Mouse (Mus musculus) heart, embryonic 11.5 days (tissue): ENCODE measurements around the gene Gabbr2. TPM values are rescaled to one million over a fixed set of nuclear protein-coding genes. Genes with fewer than 3 reads are reported as not detected.

Experiments
- ATAC-seq: fragments of 200-750 bp; cut with Nextera tagmentation; replicated peaks from 2 replicates; pipeline ENCODE4 v1.8.0; 2017; ENCODE audit warnings: moderate library complexity; ENCODE audit not compliant: insufficient number of reproducible peaks, low FRiP score, low TSS enrichment
- H3K27ac ChIP-seq: fragments of 300-500 bp; sonication (generic); 2 replicates; pipeline ENCODE4 v1.5.1; 2014; ENCODE audit warnings: mild to moderate bottlenecking, low read depth, low read length
- H3K27me3 ChIP-seq: fragments of 300-500 bp; sonication (generic); 2 replicates; pipeline ENCODE4 v1.6.1; 2014; ENCODE audit warnings: mild to moderate bottlenecking, low read length, mixed read lengths; ENCODE audit not compliant: control insufficient read depth, insufficient read depth
- H3K36me3 ChIP-seq: fragments of 300-500 bp; sonication (generic); 2 replicates; pipeline ENCODE4 v1.6.1; 2014; ENCODE audit warnings: mild to moderate bottlenecking, low read length, moderate library complexity, mixed read lengths; ENCODE audit not compliant: control insufficient read depth, insufficient read depth
- H3K4me1 ChIP-seq: fragments of 300-500 bp; sonication (generic); 2 replicates; pipeline ENCODE4 v1.6.1; 2014; ENCODE audit warnings: low read length; ENCODE audit not compliant: control insufficient read depth, insufficient read depth
- H3K4me2 ChIP-seq: fragments of 300-500 bp; sonication (generic); 2 replicates; pipeline ENCODE4 v1.6.1; 2014; ENCODE audit warnings: mild to moderate bottlenecking, moderate library complexity
- H3K4me3 ChIP-seq: fragments of 300-500 bp; sonication (generic); 2 replicates; pipeline ENCODE4 v1.5.1; 2014; ENCODE audit warnings: low read depth, low read length
- H3K9ac ChIP-seq: fragments of 300-500 bp; sonication (generic); 2 replicates; pipeline ENCODE4 v1.6.1; 2014; ENCODE audit warnings: mild to moderate bottlenecking, low read depth, low read length, moderate library complexity
- H3K9me3 ChIP-seq: fragments of 300-500 bp; sonication (generic); replicated peaks from 2 replicates; pipeline ENCODE4 v1.6.1; 2016; ENCODE audit warnings: low read length; ENCODE audit not compliant: control insufficient read depth
- WGBS: fragments of 180-500 bp; shearing (Covaris S2); extraction: QIAGEN DNeasy Blood & Tissue Kit; methylation state at CpG from one replicate; pipeline ENCODE4 v1.1.7; 2014; ENCODE audit not compliant: insufficient replicate concordance; 5-methylcytosine and 5-hydroxymethylcytosine counted together
- polyA plus RNA-seq: library from polyadenylated mRNA; unstranded; fragments of >200 nt; fragmentation: Nextera tagmentation; extraction: Ambion mirVana; gene quantifications from 2 replicates; pipeline ENCODE4 v1.2.1, GENCODE M21; 2014

Gabbr2 gene
- polyA plus RNA-seq, 1 experiment from 2014 or later = 0.13 TPM

DNA sequence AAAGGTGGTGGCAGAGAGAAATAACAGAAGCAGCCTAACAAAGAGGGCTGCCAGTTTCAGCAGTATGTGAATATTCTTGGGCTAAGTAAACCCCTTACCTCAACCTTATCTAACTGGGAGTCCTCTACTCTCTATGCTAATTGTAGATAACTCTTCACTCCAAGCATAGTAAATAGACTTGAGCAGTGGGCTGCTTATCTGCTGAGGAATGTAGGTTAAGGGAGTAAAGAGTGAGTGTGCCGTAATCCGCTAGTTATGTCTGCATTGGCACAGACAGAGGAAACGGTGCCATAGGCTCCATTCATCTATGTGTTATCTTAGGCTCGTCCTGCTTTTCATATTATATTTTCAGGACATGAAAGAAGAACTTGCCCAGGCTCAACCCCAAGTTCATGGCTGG is 129.0 kb downstream of the Gabbr2 start:
- WGBS = 73% methylated on average over 4 of the region's 4 CpGs
- Histone ChIP-seq H3K9ac (no peak overlapping the region), H3K4me2 (no peak overlapping the region), H3K27ac (no peak overlapping the region), H3K9me3 (no peaks in the 10 kb centered on the region), H3K36me3 (no peaks in the 10 kb centered on the region), H3K27me3 (no peaks in the 10 kb centered on the region), H3K4me3 (no peak overlapping the region), H3K4me1 (peaks cover 2% of the 10 kb centered on the region; the same call in 1 of the 2 replicates)
- ATAC-seq = no peak

DNA sequence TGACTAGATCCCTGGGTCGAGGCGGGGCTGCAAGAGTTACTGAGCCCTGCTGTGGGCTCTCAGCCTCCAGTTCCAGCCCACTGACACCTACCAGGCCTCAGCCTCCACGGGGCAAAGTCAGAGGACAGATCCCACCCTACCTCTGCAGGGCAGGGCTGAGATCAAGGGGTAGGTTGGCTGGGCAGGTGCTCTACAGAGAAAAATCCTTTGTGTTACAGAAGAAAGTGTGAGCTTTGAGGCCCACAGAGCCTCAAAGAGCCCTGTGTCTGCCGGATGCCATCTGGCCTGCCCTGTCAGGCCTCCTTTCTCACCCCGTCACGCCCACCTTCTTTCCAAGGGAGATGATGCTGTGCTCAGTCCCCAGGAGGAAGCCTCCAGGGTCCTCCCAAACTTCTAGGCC is 131.1 kb downstream of the Gabbr2 start:
- Histone ChIP-seq H3K36me3 (no peaks in the 10 kb centered on the region), H3K27me3 (no peaks in the 10 kb centered on the region), H3K27ac (no peak overlapping the region), H3K9ac (no peak overlapping the region), H3K4me1 (peaks cover 2% of the 10 kb centered on the region; the same call in 1 of the 2 replicates), H3K4me2 (no peak overlapping the region), H3K9me3 (no peaks in the 10 kb centered on the region), H3K4me3 (no peak overlapping the region)
- WGBS = 71% methylated on average over 6 of the region's 6 CpGs
- no peak for ATAC-seq

DNA sequence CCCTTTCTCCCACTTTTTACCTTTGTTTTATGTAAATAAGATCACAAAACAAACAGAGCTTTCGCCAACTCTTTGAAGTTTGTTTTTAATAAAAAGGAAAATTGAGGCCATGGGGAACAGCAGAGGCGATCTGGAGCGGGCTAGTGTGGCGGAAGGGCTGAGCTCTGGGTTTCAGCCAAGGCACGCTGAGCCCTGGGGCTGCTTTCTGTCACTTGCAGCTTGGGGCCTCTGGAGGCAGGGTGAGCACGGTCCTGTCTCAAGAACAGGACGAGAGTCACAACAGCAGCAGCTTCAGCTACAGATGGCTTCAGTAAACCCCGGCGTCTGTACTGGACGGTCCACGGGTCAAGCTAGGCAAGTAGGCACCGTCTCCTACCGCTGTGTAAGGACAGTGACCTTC is 132.8 kb downstream of the Gabbr2 start:
- H3K36me3 ChIP-seq = no peaks in the 10 kb centered on the region
- WGBS = 23% methylated on average over 13 of the region's 13 CpGs
- H3K4me2 ChIP-seq = no peak overlapping the region; the same call in 1 of the 2 replicates
- no peak for ATAC-seq
- no peak overlapping the region for H3K27ac ChIP-seq
- peaks cover 2% of the 10 kb centered on the region; the same call in 1 of the 2 replicates for H3K4me1 ChIP-seq
- H3K27me3 ChIP-seq = no peaks in the 10 kb centered on the region
- no peak overlapping the region for H3K9ac ChIP-seq
- no peak overlapping the region for H3K4me3 ChIP-seq
- no peaks in the 10 kb centered on the region for H3K9me3 ChIP-seq

DNA sequence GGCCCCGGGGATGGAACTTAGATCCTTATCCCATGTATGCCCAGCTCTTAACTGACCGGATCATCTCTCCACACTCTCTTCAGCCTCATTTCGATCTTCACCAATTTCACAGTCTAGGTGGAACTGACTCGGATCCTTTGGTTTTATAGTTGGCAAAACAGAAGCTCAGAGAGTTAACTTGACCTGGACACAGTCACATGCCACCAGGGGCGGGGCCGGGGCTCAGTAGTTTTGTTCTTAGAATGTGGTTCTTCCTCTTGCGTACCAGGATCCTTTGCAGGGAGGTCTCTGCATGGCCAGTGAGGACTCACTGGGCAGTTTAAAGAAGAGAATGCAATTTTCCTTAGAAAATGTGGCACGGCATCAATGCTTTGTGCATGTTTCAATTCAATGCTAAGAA is 135.5 kb downstream of the Gabbr2 start:
- no peak for ATAC-seq
- Histone ChIP-seq H3K9ac (peak overlapping the region; percentile 50; the same call in 1 of the 2 replicates), H3K27ac (no peak overlapping the region), H3K9me3 (no peaks in the 10 kb centered on the region), H3K4me3 (peak overlapping the region; percentile 25), H3K27me3 (no peaks in the 10 kb centered on the region), H3K4me2 (peak overlapping the region; percentile 49), H3K4me1 (peaks cover 2% of the 10 kb centered on the region; the same call in 1 of the 2 replicates), H3K36me3 (no peaks in the 10 kb centered on the region)
- 84% methylated on average over 8 of the region's 8 CpGs for WGBS

DNA sequence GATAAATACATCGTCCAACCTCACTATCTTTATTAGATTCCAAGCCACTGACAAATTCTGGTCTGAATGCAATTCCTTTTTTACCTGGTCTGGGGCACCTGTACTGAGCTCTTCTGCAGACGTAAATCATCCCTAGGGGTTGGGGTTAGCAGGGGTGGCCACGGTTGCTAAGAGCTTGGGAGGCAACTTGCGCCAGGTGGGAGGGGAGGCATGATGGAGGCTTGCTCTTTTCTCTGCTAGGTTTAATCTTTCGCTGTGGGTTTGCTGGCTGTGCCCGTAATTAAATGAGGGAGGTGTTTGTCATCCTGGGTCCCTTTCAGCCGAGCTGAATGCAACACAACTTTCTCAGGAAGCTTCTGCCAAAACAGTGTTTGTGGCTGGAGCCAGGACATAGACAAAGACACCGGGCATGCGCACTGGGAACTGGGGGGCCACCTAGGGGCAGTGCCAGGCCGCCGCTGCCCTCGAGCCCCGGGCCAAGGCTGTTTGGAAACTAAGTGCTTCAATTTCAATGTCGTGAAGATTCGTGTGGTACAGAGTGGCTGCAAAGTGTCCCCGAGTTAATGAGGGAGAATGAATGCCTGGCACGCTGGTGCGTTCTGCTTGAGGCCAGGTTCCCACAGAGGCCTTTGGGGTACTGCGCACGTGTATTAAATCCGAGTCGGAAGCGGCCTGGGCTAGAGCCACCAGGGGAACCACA is 136.8 kb downstream of the Gabbr2 start:
- Histone ChIP-seq H3K9me3 (no peaks in the 10 kb centered on the region), H3K9ac (peak overlapping the region; percentile 50), H3K4me3 (peak overlapping the region; percentile 25), H3K27ac (peak overlapping the region; percentile 25; the same call in 1 of the 2 replicates), H3K4me2 (peak overlapping the region; percentile 31; the same call in 1 of the 2 replicates), H3K36me3 (no peaks in the 10 kb centered on the region), H3K27me3 (no peaks in the 10 kb centered on the region), H3K4me1 (peaks cover 2% of the 10 kb centered on the region; the same call in 1 of the 2 replicates)
- 71% methylated on average over 23 of the region's 23 CpGs for WGBS
- no peak for ATAC-seq

DNA sequence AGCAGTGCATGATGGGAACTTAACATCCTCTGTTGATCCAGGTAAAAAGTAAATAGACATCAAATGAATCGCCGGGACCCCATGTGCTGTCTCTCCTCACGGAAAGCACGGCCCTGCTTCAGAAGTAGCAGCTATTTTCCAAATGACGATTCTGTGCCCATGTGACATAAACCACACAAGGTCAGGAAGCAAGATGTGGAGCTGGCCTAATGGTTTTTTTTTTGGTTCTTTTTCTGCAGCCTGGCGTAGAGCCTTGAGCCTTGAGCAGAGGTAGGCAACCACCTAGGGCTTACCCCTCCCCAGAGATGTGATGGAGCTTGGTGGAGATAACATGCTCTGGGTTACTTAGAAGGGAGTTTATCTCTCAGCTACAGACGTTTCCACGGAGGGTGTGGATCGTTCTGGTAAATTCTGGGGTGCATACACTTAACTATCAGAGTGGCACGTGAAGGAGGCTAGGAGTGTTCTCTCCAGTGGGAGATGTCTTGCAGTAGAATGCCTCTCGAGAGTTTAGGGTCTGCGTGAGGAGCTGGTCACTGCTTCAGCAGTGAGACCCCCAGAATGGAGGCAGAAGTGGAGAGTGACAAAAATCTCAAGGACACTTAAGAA is 137.7 kb downstream of the Gabbr2 start:
- peak overlapping the region; percentile 25 for H3K4me3 ChIP-seq
- peak overlapping the region; percentile 74 for H3K27ac ChIP-seq
- H3K4me2 ChIP-seq = 0 out of 2 replicates have a peak overlapping the region, but pooled peaks have one; percentile 3
- H3K36me3 ChIP-seq = no peaks in the 10 kb centered on the region
- peak; percentile 92 for ATAC-seq
- no peaks in the 10 kb centered on the region for H3K9me3 ChIP-seq
- WGBS = 56% methylated on average over 12 of the region's 12 CpGs
- H3K4me1 ChIP-seq = no peaks in the 10 kb centered on the region
- peak overlapping the region; percentile 50; the same call in 1 of the 2 replicates for H3K9ac ChIP-seq
- H3K27me3 ChIP-seq = no peaks in the 10 kb centered on the region

DNA sequence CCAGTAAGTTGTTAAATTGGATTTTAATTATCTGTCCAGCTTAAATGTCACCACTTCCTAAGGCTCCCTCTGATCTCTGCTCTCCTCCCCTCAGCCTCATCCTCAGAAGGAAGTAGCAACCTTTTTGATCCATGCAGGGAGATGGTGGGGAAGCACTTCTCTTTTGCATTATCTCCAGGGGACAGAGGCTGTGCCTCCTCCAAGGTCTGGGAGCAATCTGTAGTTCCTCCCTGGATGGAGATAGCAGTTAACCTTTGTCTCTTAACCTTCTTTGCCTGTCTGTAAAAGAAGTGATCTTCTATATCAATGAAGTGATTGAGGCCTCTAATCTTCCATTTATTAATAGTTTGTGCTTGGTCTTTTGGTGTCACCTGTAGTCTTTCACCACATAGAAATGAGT is 143.9 kb downstream of the Gabbr2 start:
- Histone ChIP-seq H3K4me3 (no peak overlapping the region), H3K27me3 (no peaks in the 10 kb centered on the region), H3K4me1 (no peaks in the 10 kb centered on the region), H3K9ac (no peak overlapping the region), H3K9me3 (0 out of 2 replicates have a peak, but pooled peaks cover 2% of the 10 kb centered on the region), H3K4me2 (no peak overlapping the region), H3K27ac (no peak overlapping the region), H3K36me3 (no peaks in the 10 kb centered on the region)
- ATAC-seq = no peak

DNA sequence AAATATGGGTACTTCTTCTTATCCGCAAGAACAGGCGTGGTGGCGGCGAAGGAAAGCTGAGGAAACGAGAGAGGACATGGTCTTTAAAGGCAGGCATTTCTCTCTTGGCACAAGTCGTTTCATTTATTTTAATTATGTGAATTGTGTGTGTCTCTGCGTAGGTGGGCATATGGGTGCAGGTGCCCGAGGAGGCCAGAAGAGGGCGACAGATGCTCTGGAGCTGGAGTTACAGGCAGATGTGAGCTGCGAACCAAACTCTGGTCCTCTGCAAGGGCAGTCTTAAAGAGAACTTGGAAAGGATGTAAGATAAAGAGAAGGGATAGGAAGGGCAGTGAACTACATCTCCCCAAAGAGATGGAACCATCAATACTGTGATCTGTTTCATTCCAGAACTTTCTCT is 145.3 kb downstream of the Gabbr2 start:
- Histone ChIP-seq H3K9me3 (0 out of 2 replicates have a peak, but pooled peaks cover 2% of the 10 kb centered on the region), H3K4me3 (no peak overlapping the region), H3K36me3 (no peaks in the 10 kb centered on the region), H3K4me1 (no peaks in the 10 kb centered on the region), H3K27ac (no peak overlapping the region), H3K9ac (no peak overlapping the region), H3K4me2 (no peak overlapping the region), H3K27me3 (no peaks in the 10 kb centered on the region)
- no peak for ATAC-seq
- 91% methylated on average over 10 of the region's 10 CpGs for WGBS
